Mouse (Mus musculus): ENCODE results near the gene Glb1. TPM values are rescaled to one million over a fixed set of nuclear protein-coding genes. Genes with fewer than 3 reads are reported as not detected.
"Not testable (repeated sequence)": the region's sequence is repeated elsewhere in the genome, so short reads cannot be mapped to it uniquely, and the experiment has no call there.

The Glb1 gene
- polyA plus RNA-seq, 1 experiment from 2014 or later, result 26.4 TPM

GRCm38 (mm10) chr9:114389905-114390748, 10.7 kb upstream of the Glb1 start, which contains the start of gene Crtap:
TSS of gene Crtap (minus strand) at chr9:114390675.
- Histone ChIP-seq H3K4me2 (peak within 1 kb of the TSS; percentile 95), H3K9me3 (ENCODE audit: control insufficient read depth, low read length) (no peaks in the 10 kb centered on the region), H3K27ac (ENCODE audit: low read depth, low read length) (peak within 1 kb of the TSS; percentile 86), H3K36me3 (ENCODE audit: control insufficient read depth, insufficient read depth, low read length) (no peaks in the 10 kb centered on the region), H3K4me1 (replicated peaks; ENCODE audit: control insufficient read depth, insufficient read depth, low read length) (peaks cover 9% of the 10 kb centered on the region), H3K27me3 (replicated peaks; ENCODE audit: control insufficient read depth, insufficient read depth, low read length) (no peaks in the 10 kb centered on the region), H3K9ac (ENCODE audit: low read depth, low read length) (peak within 1 kb of the TSS; percentile 90), H3K4me3 (ENCODE audit: low read depth, low read length) (peak within 1 kb of the TSS; percentile 85)
- DNase-seq (ENCODE audit: low spot score) (peak; percentile 83), ATAC-seq (replicated peaks; ENCODE audit: low FRiP score) (peak; percentile 82)
- under 1% methylated on average over 93 of the region's 96 CpGs for WGBS

GRCm38 (mm10) chr9:114390749-114391075, 10.2 kb upstream of the Glb1 start:
- Histone ChIP-seq H3K4me3 (ENCODE audit: low read depth, low read length) (peak overlapping the region; percentile 85), H3K27ac (ENCODE audit: low read depth, low read length) (peak overlapping the region; percentile 86), H3K4me1 (replicated peaks; ENCODE audit: control insufficient read depth, insufficient read depth, low read length) (peaks cover 13% of the 10 kb centered on the region), H3K9me3 (ENCODE audit: control insufficient read depth, low read length) (no peaks in the 10 kb centered on the region), H3K36me3 (ENCODE audit: control insufficient read depth, insufficient read depth, low read length) (no peaks in the 10 kb centered on the region), H3K4me2 (peak overlapping the region; percentile 95), H3K9ac (ENCODE audit: low read depth, low read length) (peak overlapping the region; percentile 90), H3K27me3 (replicated peaks; ENCODE audit: control insufficient read depth, insufficient read depth, low read length) (no peaks in the 10 kb centered on the region)
- no peak for ATAC-seq (replicated peaks; ENCODE audit: low FRiP score)
- DNase-seq (ENCODE audit: low spot score), result no peak
- WGBS, result 5% methylated on average over 10 of the region's 10 CpGs

GRCm38 (mm10) chr9:114394136-114394535, 6.7 kb upstream of the Glb1 start:
- H3K9ac ChIP-seq (ENCODE audit: low read depth, low read length); H3K27me3 ChIP-seq (replicated peaks; ENCODE audit: control insufficient read depth, insufficient read depth, low read length); H3K4me3 ChIP-seq (ENCODE audit: low read depth, low read length); DNase-seq (ENCODE audit: low spot score); ATAC-seq (replicated peaks; ENCODE audit: low FRiP score); H3K9me3 ChIP-seq (ENCODE audit: control insufficient read depth, low read length); H3K4me2 ChIP-seq; H3K36me3 ChIP-seq (ENCODE audit: control insufficient read depth, insufficient read depth, low read length); H3K27ac ChIP-seq (ENCODE audit: low read depth, low read length): not testable (repeated sequence)
- 68% methylated on average over 6 of the region's 6 CpGs for WGBS
- peaks cover 11% of the 10 kb centered on the region for H3K4me1 ChIP-seq (replicated peaks; ENCODE audit: control insufficient read depth, insufficient read depth, low read length)

- Histone ChIP-seq H3K4me1 (replicated peaks; ENCODE audit: control insufficient read depth, insufficient read depth, low read length) (peaks cover 11% of the 10 kb centered on the region), H3K27ac (ENCODE audit: low read depth, low read length) (no peak overlapping the region), H3K9me3 (ENCODE audit: control insufficient read depth, low read length) (no peaks in the 10 kb centered on the region), H3K36me3 (ENCODE audit: control insufficient read depth, insufficient read depth, low read length) (no peaks in the 10 kb centered on the region), H3K9ac (ENCODE audit: low read depth, low read length) (no peak overlapping the region), H3K4me3 (ENCODE audit: low read depth, low read length) (no peak overlapping the region), H3K27me3 (replicated peaks; ENCODE audit: control insufficient read depth, insufficient read depth, low read length) (no peaks in the 10 kb centered on the region; the same call in 1 of the 2 replicates), H3K4me2 (no peak overlapping the region)
- ATAC-seq (replicated peaks; ENCODE audit: low FRiP score) (no peak), DNase-seq (ENCODE audit: low spot score) (no peak)
- WGBS, result 46% methylated on average over 8 of the region's 8 CpGs
These were observed 6.2 kb upstream of the Glb1 start for GRCm38 (mm10) chr9:114394677-114395076.

GRCm38 (mm10) chr9:114395258-114395657, 5.6 kb upstream of the Glb1 start:
- Histone ChIP-seq H3K4me2 (no peak overlapping the region), H3K4me3 (ENCODE audit: low read depth, low read length) (no peak overlapping the region), H3K27ac (ENCODE audit: low read depth, low read length) (no peak overlapping the region), H3K36me3 (ENCODE audit: control insufficient read depth, insufficient read depth, low read length) (no peaks in the 10 kb centered on the region), H3K9me3 (ENCODE audit: control insufficient read depth, low read length) (no peaks in the 10 kb centered on the region), H3K4me1 (replicated peaks; ENCODE audit: control insufficient read depth, insufficient read depth, low read length) (peaks cover 11% of the 10 kb centered on the region), H3K27me3 (replicated peaks; ENCODE audit: control insufficient read depth, insufficient read depth, low read length) (no peaks in the 10 kb centered on the region; the same call in 1 of the 2 replicates), H3K9ac (ENCODE audit: low read depth, low read length) (no peak overlapping the region)
- DNase-seq (ENCODE audit: low spot score), result no peak
- 0 out of 2 replicates have a peak, but pooled peaks have one; percentile 24 for ATAC-seq (replicated peaks; ENCODE audit: low FRiP score)
- WGBS, result 85% methylated on average over 4 of the region's 4 CpGs

- Histone ChIP-seq H3K9me3 (ENCODE audit: control insufficient read depth, low read length) (no peaks in the 10 kb centered on the region), H3K36me3 (ENCODE audit: control insufficient read depth, insufficient read depth, low read length) (peaks cover 6% of the 10 kb centered on the region), H3K9ac (ENCODE audit: low read depth, low read length) (no peak overlapping the region), H3K27me3 (replicated peaks; ENCODE audit: control insufficient read depth, insufficient read depth, low read length) (no peaks in the 10 kb centered on the region; the same call in 1 of the 2 replicates), H3K4me1 (replicated peaks; ENCODE audit: control insufficient read depth, insufficient read depth, low read length) (peaks cover 18% of the 10 kb centered on the region), H3K4me2 (no peak overlapping the region), H3K4me3 (ENCODE audit: low read depth, low read length) (no peak overlapping the region), H3K27ac (ENCODE audit: low read depth, low read length) (no peak overlapping the region)
- 62% methylated on average over 12 of the region's 12 CpGs for WGBS
- ATAC-seq (replicated peaks; ENCODE audit: low FRiP score) (peak; percentile 69), DNase-seq (ENCODE audit: low spot score) (no peak)
These were observed 1.2 kb upstream of the Glb1 start for GRCm38 (mm10) chr9:114399680-114400079.

- Histone ChIP-seq H3K4me1 (replicated peaks; ENCODE audit: control insufficient read depth, insufficient read depth, low read length) (peaks cover 10% of the 10 kb centered on the region), H3K27ac (ENCODE audit: low read depth, low read length) (peak overlapping the region; percentile 87), H3K27me3 (replicated peaks; ENCODE audit: control insufficient read depth, insufficient read depth, low read length) (no peaks in the 10 kb centered on the region; the same call in 1 of the 2 replicates), H3K4me3 (ENCODE audit: low read depth, low read length) (peak overlapping the region; percentile 65), H3K9me3 (ENCODE audit: control insufficient read depth, low read length) (no peaks in the 10 kb centered on the region), H3K9ac (ENCODE audit: low read depth, low read length) (peak overlapping the region; percentile 84), H3K36me3 (ENCODE audit: control insufficient read depth, insufficient read depth, low read length) (peaks cover 15% of the 10 kb centered on the region), H3K4me2 (peak overlapping the region; percentile 72)
- peak; percentile 58 for ATAC-seq (replicated peaks; ENCODE audit: low FRiP score)
- DNase-seq (ENCODE audit: low spot score), result no peak
- WGBS, result 21% methylated on average over 5 of the region's 5 CpGs
These were observed 308 bp upstream of the Glb1 start for GRCm38 (mm10) chr9:114400588-114400948.

- Histone ChIP-seq H3K9me3 (ENCODE audit: control insufficient read depth, low read length) (no peaks in the 10 kb centered on the region), H3K27ac (ENCODE audit: low read depth, low read length) (peak overlapping the region; percentile 87), H3K27me3 (replicated peaks; ENCODE audit: control insufficient read depth, insufficient read depth, low read length) (no peaks in the 10 kb centered on the region; the same call in 1 of the 2 replicates), H3K4me1 (replicated peaks; ENCODE audit: control insufficient read depth, insufficient read depth, low read length) (peaks cover 10% of the 10 kb centered on the region), H3K36me3 (ENCODE audit: control insufficient read depth, insufficient read depth, low read length) (peaks cover 24% of the 10 kb centered on the region), H3K4me2 (peak overlapping the region; percentile 72), H3K4me3 (ENCODE audit: low read depth, low read length) (peak overlapping the region; percentile 65), H3K9ac (ENCODE audit: low read depth, low read length) (peak overlapping the region; percentile 84)
- 2% methylated on average over 16 of the region's 16 CpGs for WGBS
- ATAC-seq (replicated peaks; ENCODE audit: low FRiP score) (peak; percentile 21), DNase-seq (ENCODE audit: low spot score) (no peak)
These were observed 807 bp downstream of the Glb1 start for GRCm38 (mm10) chr9:114401685-114402080.

GRCm38 (mm10) chr9:114407676-114408075, 6.8 kb downstream of the Glb1 start:
- Histone ChIP-seq H3K4me2 (no peak overlapping the region), H3K4me3 (ENCODE audit: low read depth, low read length) (no peak overlapping the region), H3K36me3 (ENCODE audit: control insufficient read depth, insufficient read depth, low read length) (peaks cover 50% of the 10 kb centered on the region), H3K27me3 (replicated peaks; ENCODE audit: control insufficient read depth, insufficient read depth, low read length) (no peaks in the 10 kb centered on the region), H3K27ac (ENCODE audit: low read depth, low read length) (no peak overlapping the region), H3K4me1 (replicated peaks; ENCODE audit: control insufficient read depth, insufficient read depth, low read length) (no peaks in the 10 kb centered on the region), H3K9ac (ENCODE audit: low read depth, low read length) (no peak overlapping the region), H3K9me3 (ENCODE audit: control insufficient read depth, low read length) (no peaks in the 10 kb centered on the region)
- WGBS, result 90% methylated on average over 2 of the region's 2 CpGs
- no peak for ATAC-seq (replicated peaks; ENCODE audit: low FRiP score)
- no peak for DNase-seq (ENCODE audit: low spot score)
